Mouse (Mus musculus): ENCODE measurements around the gene Tcf25. TPM values are rescaled to one million over a fixed set of nuclear protein-coding genes. Genes with fewer than 3 reads are reported as not detected.
A peak's percentile ranks its signal among the peaks of the same experiment; 100 is the strongest.

The Tcf25 gene
- polyA plus RNA-seq, 1 experiment from 2014 or later, result 186 TPM

- 2% methylated on average over 19 of the region's 21 CpGs for WGBS
- H3K36me3 ChIP-seq (ENCODE audit: control insufficient read depth, insufficient read depth, low read length), result no peaks in the 10 kb centered on the region
- ATAC-seq (replicated peaks; ENCODE audit: low FRiP score), result peak; percentile 42
- H3K4me3 ChIP-seq (ENCODE audit: low read depth, low read length), result peak overlapping the region; percentile 73
- H3K9ac ChIP-seq (ENCODE audit: low read length), result peak overlapping the region; percentile 74
- no peaks in the 10 kb centered on the region for H3K27me3 ChIP-seq (ENCODE audit: control insufficient read depth, insufficient read depth, low read length)
- DNase-seq (ENCODE audit: low spot score), result peak; percentile 60
- peak overlapping the region; percentile 59; the same call in 1 of the 2 replicates for H3K27ac ChIP-seq (ENCODE audit: low read depth, low read length)
- peaks cover 8% of the 10 kb centered on the region; the same call in 1 of the 2 replicates for H3K4me1 ChIP-seq (replicated peaks; ENCODE audit: control insufficient read depth, insufficient read depth, low read length)
- peak overlapping the region; percentile 88 for H3K4me2 ChIP-seq (ENCODE audit: low read depth, low read length, severe bottlenecking)
- no peaks in the 10 kb centered on the region for H3K9me3 ChIP-seq (ENCODE audit: control insufficient read depth, low read length)
These were observed 40.4 kb upstream of the Tcf25 start for GRCm38 (mm10) chr8:123333091-123333587.

GRCm38 (mm10) chr8:123333864-123334263, 39.7 kb upstream of the Tcf25 start:
- Histone ChIP-seq H3K36me3 (ENCODE audit: control insufficient read depth, insufficient read depth, low read length) (no peaks in the 10 kb centered on the region), H3K9me3 (ENCODE audit: control insufficient read depth, low read length) (no peaks in the 10 kb centered on the region), H3K4me1 (replicated peaks; ENCODE audit: control insufficient read depth, insufficient read depth, low read length) (peaks cover 8% of the 10 kb centered on the region; the same call in 1 of the 2 replicates), H3K4me3 (ENCODE audit: low read depth, low read length) (peak overlapping the region; percentile 73), H3K27ac (ENCODE audit: low read depth, low read length) (no peak overlapping the region), H3K9ac (ENCODE audit: low read length) (peak overlapping the region; percentile 74; the same call in 1 of the 2 replicates), H3K27me3 (ENCODE audit: control insufficient read depth, insufficient read depth, low read length) (no peaks in the 10 kb centered on the region), H3K4me2 (ENCODE audit: low read depth, low read length, severe bottlenecking) (peak overlapping the region; percentile 88)
- WGBS, result 4% methylated on average over 7 of the region's 7 CpGs
- DNase-seq (ENCODE audit: low spot score) (no peak), ATAC-seq (replicated peaks; ENCODE audit: low FRiP score) (no peak)

- WGBS, result 0% methylated on average over 1 of the region's 1 CpGs
- H3K4me2 ChIP-seq (ENCODE audit: low read depth, low read length, severe bottlenecking), result peak overlapping the region; percentile 88; the same call in 1 of the 2 replicates
- no peaks in the 10 kb centered on the region for H3K9me3 ChIP-seq (ENCODE audit: control insufficient read depth, low read length)
- peaks cover 8% of the 10 kb centered on the region; the same call in 1 of the 2 replicates for H3K4me1 ChIP-seq (replicated peaks; ENCODE audit: control insufficient read depth, insufficient read depth, low read length)
- H3K9ac ChIP-seq (ENCODE audit: low read length), result no peak overlapping the region
- DNase-seq (ENCODE audit: low spot score) (no peak), ATAC-seq (replicated peaks; ENCODE audit: low FRiP score) (no peak)
- no peak overlapping the region for H3K27ac ChIP-seq (ENCODE audit: low read depth, low read length)
- H3K36me3 ChIP-seq (ENCODE audit: control insufficient read depth, insufficient read depth, low read length), result no peaks in the 10 kb centered on the region
- no peaks in the 10 kb centered on the region for H3K27me3 ChIP-seq (ENCODE audit: control insufficient read depth, insufficient read depth, low read length)
- H3K4me3 ChIP-seq (ENCODE audit: low read depth, low read length), result peak overlapping the region; percentile 73
These were observed 39.1 kb upstream of the Tcf25 start for GRCm38 (mm10) chr8:123334467-123334866.

GRCm38 (mm10) chr8:123337475-123337874, 36.1 kb upstream of the Tcf25 start:
- 88% methylated on average over 3 of the region's 3 CpGs for WGBS
- H3K9ac ChIP-seq (ENCODE audit: low read length), result no peak overlapping the region
- DNase-seq (ENCODE audit: low spot score), result no peak
- no peaks in the 10 kb centered on the region for H3K27me3 ChIP-seq (ENCODE audit: control insufficient read depth, insufficient read depth, low read length)
- no peak overlapping the region for H3K4me2 ChIP-seq (ENCODE audit: low read depth, low read length, severe bottlenecking)
- no peak overlapping the region for H3K4me3 ChIP-seq (ENCODE audit: low read depth, low read length)
- H3K9me3 ChIP-seq (ENCODE audit: control insufficient read depth, low read length), result no peaks in the 10 kb centered on the region
- no peaks in the 10 kb centered on the region for H3K36me3 ChIP-seq (ENCODE audit: control insufficient read depth, insufficient read depth, low read length)
- ATAC-seq (replicated peaks; ENCODE audit: low FRiP score), result no peak
- H3K4me1 ChIP-seq (replicated peaks; ENCODE audit: control insufficient read depth, insufficient read depth, low read length), result peaks cover 8% of the 10 kb centered on the region; the same call in 1 of the 2 replicates
- no peak overlapping the region for H3K27ac ChIP-seq (ENCODE audit: low read depth, low read length)

GRCm38 (mm10) chr8:123340071-123340470, 33.5 kb upstream of the Tcf25 start:
- 94% methylated on average over 4 of the region's 4 CpGs for WGBS
- DNase-seq (ENCODE audit: low spot score), result no peak

GRCm38 (mm10) chr8:123341040-123342015, 32.2 kb upstream of the Tcf25 start:
- no peak for ATAC-seq (replicated peaks; ENCODE audit: low FRiP score)
- Histone ChIP-seq H3K27me3 (ENCODE audit: control insufficient read depth, insufficient read depth, low read length) (no peaks in the 10 kb centered on the region), H3K4me2 (ENCODE audit: low read depth, low read length, severe bottlenecking) (no peak overlapping the region), H3K4me1 (replicated peaks; ENCODE audit: control insufficient read depth, insufficient read depth, low read length) (no peaks in the 10 kb centered on the region), H3K4me3 (ENCODE audit: low read depth, low read length) (no peak overlapping the region), H3K9me3 (ENCODE audit: control insufficient read depth, low read length) (no peaks in the 10 kb centered on the region), H3K27ac (ENCODE audit: low read depth, low read length) (no peak overlapping the region), H3K9ac (ENCODE audit: low read length) (no peak overlapping the region), H3K36me3 (ENCODE audit: control insufficient read depth, insufficient read depth, low read length) (no peaks in the 10 kb centered on the region)
- 90% methylated on average over 27 of the region's 27 CpGs for WGBS
- no peak for DNase-seq (ENCODE audit: low spot score)

More at GRCm38 (mm10) chr8:123340071-123340470, 33.5 kb upstream of the Tcf25 start:
- no peak for ATAC-seq (replicated peaks; ENCODE audit: low FRiP score)
- Histone ChIP-seq H3K9me3 (ENCODE audit: control insufficient read depth, low read length) (no peaks in the 10 kb centered on the region), H3K27ac (ENCODE audit: low read depth, low read length) (no peak overlapping the region), H3K4me1 (replicated peaks; ENCODE audit: control insufficient read depth, insufficient read depth, low read length) (no peaks in the 10 kb centered on the region), H3K27me3 (ENCODE audit: control insufficient read depth, insufficient read depth, low read length) (no peaks in the 10 kb centered on the region), H3K4me3 (ENCODE audit: low read depth, low read length) (no peak overlapping the region), H3K36me3 (ENCODE audit: control insufficient read depth, insufficient read depth, low read length) (no peaks in the 10 kb centered on the region), H3K9ac (ENCODE audit: low read length) (no peak overlapping the region), H3K4me2 (ENCODE audit: low read depth, low read length, severe bottlenecking) (no peak overlapping the region)

GRCm38 (mm10) chr8:123342253-123342652, 31.3 kb upstream of the Tcf25 start:
- ATAC-seq (replicated peaks; ENCODE audit: low FRiP score), result no peak
- H3K27me3 ChIP-seq (ENCODE audit: control insufficient read depth, insufficient read depth, low read length), result no peaks in the 10 kb centered on the region
- no peaks in the 10 kb centered on the region for H3K4me1 ChIP-seq (replicated peaks; ENCODE audit: control insufficient read depth, insufficient read depth, low read length)
- H3K4me2 ChIP-seq (ENCODE audit: low read depth, low read length, severe bottlenecking), result no peak overlapping the region
- no peak overlapping the region for H3K27ac ChIP-seq (ENCODE audit: low read depth, low read length)
- no peaks in the 10 kb centered on the region for H3K36me3 ChIP-seq (ENCODE audit: control insufficient read depth, insufficient read depth, low read length)
- H3K9ac ChIP-seq (ENCODE audit: low read length), result no peak overlapping the region
- no peak overlapping the region for H3K4me3 ChIP-seq (ENCODE audit: low read depth, low read length)
- no peaks in the 10 kb centered on the region for H3K9me3 ChIP-seq (ENCODE audit: control insufficient read depth, low read length)
- DNase-seq (ENCODE audit: low spot score), result no peak
- 89% methylated on average over 8 of the region's 8 CpGs for WGBS

GRCm38 (mm10) chr8:123342911-123343310, 30.6 kb upstream of the Tcf25 start:
- no peak overlapping the region for H3K4me2 ChIP-seq (ENCODE audit: low read depth, low read length, severe bottlenecking)
- ATAC-seq (replicated peaks; ENCODE audit: low FRiP score) (no peak), DNase-seq (ENCODE audit: low spot score) (no peak)
- H3K9me3 ChIP-seq (ENCODE audit: control insufficient read depth, low read length), result no peaks in the 10 kb centered on the region
- H3K36me3 ChIP-seq (ENCODE audit: control insufficient read depth, insufficient read depth, low read length), result no peaks in the 10 kb centered on the region
- no peaks in the 10 kb centered on the region for H3K27me3 ChIP-seq (ENCODE audit: control insufficient read depth, insufficient read depth, low read length)
- H3K4me1 ChIP-seq (replicated peaks; ENCODE audit: control insufficient read depth, insufficient read depth, low read length), result no peaks in the 10 kb centered on the region
- H3K9ac ChIP-seq (ENCODE audit: low read length), result no peak overlapping the region
- no peak overlapping the region for H3K27ac ChIP-seq (ENCODE audit: low read depth, low read length)
- WGBS, result 90% methylated on average over 7 of the region's 7 CpGs
- H3K4me3 ChIP-seq (ENCODE audit: low read depth, low read length), result no peak overlapping the region

Measured in forebrain, embryonic 11.5 days (tissue).